Comparison of ENCODE assay signal across 12 mouse cellular contexts in genomic region chr12:103355746-103356414, GRCm38 (mm10). TPM values are rescaled to one million over a fixed set of nuclear protein-coding genes. Genes with fewer than 3 reads are reported as not detected.
DNase-seq lines count a peak whose midpoint lies in the region; ATAC-seq and TF ChIP-seq lines count a peak whose summit lies in the region.
"Had no signal": no experiment of that assay in that cellular context is flagged by ENCODE, and none has a peak within 500 bp of the region (broad histone marks: within the 10 kb centered on the region; RNA-seq: fewer than 3 reads in every experiment).

Gene Asb2 (minus strand): TSS chr12:103356001.

- H3K27me3 ChIP-seq in lung, embryonic 14.5 days (ENCODE audit: insufficient read depth, low read length) = no peaks in the 10 kb centered on the region
- H3K27me3 ChIP-seq in stomach, embryonic 16.5 days (ENCODE audit: control insufficient read depth, insufficient read depth, low read length) = no peaks in the 10 kb centered on the region

- no peaks in the 10 kb centered on the region for H3K9me3 ChIP-seq in lung, embryonic 14.5 days (ENCODE audit: low read depth, low read length)
- no peaks in the 10 kb centered on the region for H3K9me3 ChIP-seq in stomach, embryonic 16.5 days (replicated peaks; ENCODE audit: control insufficient read depth, low read length)

- intact Hi-C loops in heart, postnatal 36 days (cut with DNase I) = no loop called here

- DNase-seq in lung, embryonic 14.5 days = peak; percentile 31
- no peak for DNase-seq in lung, postnatal 36 days
- DNase-seq in gastrocnemius, postnatal 4 days (ENCODE audit: low spot score in 2 of 2) = no peak
- peak; percentile 49 to 58 for DNase-seq in heart, postnatal 36 days
- no peak for DNase-seq in kidney, adult 8-10 months
- no peak for DNase-seq in adrenal gland, postnatal 25 days
- DNase-seq: cerebellum, adult 8-10 months; kidney, postnatal 36 days had no signal

- no peak within 1 kb of the TSS for H3K4me2 ChIP-seq in lung, embryonic 14.5 days
- H3K4me2 ChIP-seq in stomach, embryonic 16.5 days (ENCODE audit: low read depth, low read length) = no peak within 1 kb of the TSS
- H3K4me2 ChIP-seq: liver, embryonic 11.5 days had no signal

- 36% methylated on average over 14 of the region's 14 CpGs for WGBS in lung, embryonic 14.5 days
- WGBS in stomach, embryonic 16.5 days = 49% methylated on average over 14 of the region's 14 CpGs

- 0 out of 2 replicates have a peak within 1 kb of the TSS, but pooled peaks have one; percentile 3 for H3K27ac ChIP-seq in lung, embryonic 14.5 days (ENCODE audit: low read depth)
- peak within 1 kb of the TSS; percentile 76 for H3K27ac ChIP-seq in stomach, embryonic 16.5 days (ENCODE audit: low read length)

- H3K9ac ChIP-seq in lung, embryonic 14.5 days = no peak within 1 kb of the TSS
- H3K9ac ChIP-seq in stomach, embryonic 16.5 days (ENCODE audit: low read length) = peak within 1 kb of the TSS; percentile 49

- H3K4me3 ChIP-seq in lung, embryonic 14.5 days (ENCODE audit: low read depth, low read length) = no peak within 1 kb of the TSS; the same call in 1 of the 2 replicates
- peak within 1 kb of the TSS; percentile 37 for H3K4me3 ChIP-seq in stomach, embryonic 16.5 days (replicated peaks; ENCODE audit: low read length)

- no peak for TF ChIP-seq CTCF in lung, embryonic 14.5 days (IDR thresholded peaks at IDR 0.05; ENCODE audit: low read depth)

- ATAC-seq in lung, embryonic 14.5 days (ENCODE audit: insufficient read depth) = peak; percentile 44; the same call in 1 of the 2 replicates
- peak; percentile 63; the same call in 1 of the 2 replicates for ATAC-seq in stomach, embryonic 16.5 days (ENCODE audit: insufficient read depth, low FRiP score)
- ATAC-seq in erythroid progenitor cell, adult 5-6 weeks (replicated peaks; ENCODE audit: low FRiP score, poor library complexity, severe bottlenecking) = no peak
- ATAC-seq: forebrain, embryonic 14.5 days had no signal

- H3K36me3 ChIP-seq in lung, embryonic 14.5 days (ENCODE audit: insufficient read depth) = no peaks in the 10 kb centered on the region
- H3K36me3 ChIP-seq in stomach, embryonic 16.5 days (ENCODE audit: control insufficient read depth, insufficient read depth, low read length) = no peaks in the 10 kb centered on the region

- H3K4me1 ChIP-seq in lung, embryonic 14.5 days (ENCODE audit: insufficient read depth) = no peaks in the 10 kb centered on the region
- peaks cover 3% of the 10 kb centered on the region; the same call in 1 of the 2 replicates for H3K4me1 ChIP-seq in stomach, embryonic 16.5 days (ENCODE audit: control insufficient read depth, insufficient read depth, low read length)

RNA-seq across cellular contexts. Expression of gene Asb2, which starts in this region (rescaled TPM):
- polyA plus RNA-seq in lung, embryonic 14.5 days (2014; fragmentation: Nextera tagmentation; extraction: Ambion mirVana) = 4.5 and 7.8 TPM in 2 replicates
- 100 to 1,000 TPM; 128 to 151 TPM for total RNA-seq in gastrocnemius, postnatal 4 days (2021)
- 100 to 1,000 TPM; 370 to 512 TPM for total RNA-seq in heart, postnatal 36 days (2021)
- 26.3 and 27.7 TPM in 2 replicates for polyA plus RNA-seq in stomach, embryonic 16.5 days (2015; fragmentation: Nextera tagmentation; extraction: Ambion mirVana)
- total RNA-seq in erythroid progenitor cell, adult 5-6 weeks (2015; ENCODE audit: low replicate concordance) = 1.7 and 2.9 TPM in 2 replicates
- total RNA-seq in erythroid progenitor cell, adult 5-6 weeks (2017; ENCODE audit: low replicate concordance) = 0.64 and 4.6 TPM in 2 replicates
- total RNA-seq in adrenal gland, postnatal 25 days (2021) = 0.85 and 1.4 TPM in 2 replicates

Comparison
In these comparisons a context has a peak if more than half of its experiments do, and no peak if none do; other contexts are left out.
1. RNA of gene Asb2 (total RNA-seq): 370 to 512 TPM in heart, postnatal 36 days and 128 to 151 TPM in gastrocnemius, postnatal 4 days; 0.64 to 4.6 TPM in erythroid progenitor cell, adult 5-6 weeks and 0.85 to 1.4 TPM in adrenal gland, postnatal 25 days; every median in the first group is over 10 times any median in the second.
2. DNase-seq: peak in lung, embryonic 14.5 days (single experiment) and heart, postnatal 36 days (2 of 2); none in lung, postnatal 36 days (single experiment), gastrocnemius, postnatal 4 days (0 of 2), kidney, adult 8-10 months (0 of 2) and adrenal gland, postnatal 25 days (single experiment).